Mouse (Mus musculus): ENCODE measurements around the gene Palld. TPM values are rescaled to one million over a fixed set of nuclear protein-coding genes. Genes with fewer than 3 reads are reported as not detected.

Gene Palld
- polyA plus RNA-seq, 1 experiment from 2014 or later, result 62.9 TPM

DNA sequence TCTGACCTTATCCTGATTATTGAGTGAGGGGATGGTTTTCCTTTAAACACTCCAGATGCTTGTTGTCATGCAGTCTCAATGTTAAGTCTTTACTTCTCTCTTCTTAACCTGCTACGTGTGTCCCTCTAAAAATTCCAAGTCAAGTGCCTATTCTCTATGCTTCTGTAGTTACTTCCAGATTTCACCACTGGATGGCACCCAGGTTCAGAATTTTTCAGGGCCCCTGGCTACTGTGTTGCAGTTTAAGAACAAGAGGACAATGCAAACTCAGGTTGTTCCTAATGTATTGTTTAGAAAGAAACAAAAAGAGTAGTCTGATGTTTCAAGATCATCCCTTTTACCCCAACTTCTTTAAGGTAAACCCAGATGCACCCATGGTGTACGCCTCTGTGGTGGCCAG is 8.4 kb downstream of the Palld start:
- H3K4me2 ChIP-seq (ENCODE audit: low read depth, severe bottlenecking), result no peak overlapping the region
- H3K27ac ChIP-seq (replicated peaks; ENCODE audit: low read depth, low read length), result no peak overlapping the region
- H3K4me3 ChIP-seq (ENCODE audit: low read depth, low read length), result no peak overlapping the region
- WGBS, result 64% methylated on average over 2 of the region's 2 CpGs
- no peak overlapping the region for H3K9ac ChIP-seq (ENCODE audit: low read length)
- H3K4me1 ChIP-seq (ENCODE audit: control insufficient read depth, insufficient read depth, low read length), result no peaks in the 10 kb centered on the region
- H3K36me3 ChIP-seq (ENCODE audit: control insufficient read depth, insufficient read depth, low read length), result no peaks in the 10 kb centered on the region
- DNase-seq (ENCODE audit: low spot score) (peak; percentile 74), ATAC-seq (ENCODE audit: insufficient number of reproducible peaks, low FRiP score, low TSS enrichment, low read depth) (no peak)
- no peaks in the 10 kb centered on the region for H3K9me3 ChIP-seq (ENCODE audit: control insufficient read depth, low read length)
- no peaks in the 10 kb centered on the region for H3K27me3 ChIP-seq (ENCODE audit: control insufficient read depth, insufficient read depth, low read length)

GRCm38 (mm10) chr8:61877607-61878006 is 24.9 kb downstream of the Palld start:
- no peak overlapping the region for H3K4me3 ChIP-seq (ENCODE audit: low read depth, low read length)
- no peak overlapping the region for H3K4me2 ChIP-seq (ENCODE audit: low read depth, severe bottlenecking)
- WGBS, result 65% methylated on average over 7 of the region's 7 CpGs
- H3K9ac ChIP-seq (ENCODE audit: low read length), result no peak overlapping the region
- no peaks in the 10 kb centered on the region for H3K27me3 ChIP-seq (ENCODE audit: control insufficient read depth, insufficient read depth, low read length)
- H3K36me3 ChIP-seq (ENCODE audit: control insufficient read depth, insufficient read depth, low read length), result no peaks in the 10 kb centered on the region
- H3K9me3 ChIP-seq (ENCODE audit: control insufficient read depth, low read length), result no peaks in the 10 kb centered on the region
- no peak overlapping the region for H3K27ac ChIP-seq (replicated peaks; ENCODE audit: low read depth, low read length)
- no peak for ATAC-seq (ENCODE audit: insufficient number of reproducible peaks, low FRiP score, low TSS enrichment, low read depth)
- H3K4me1 ChIP-seq (ENCODE audit: control insufficient read depth, insufficient read depth, low read length), result no peaks in the 10 kb centered on the region
- no peak for DNase-seq (ENCODE audit: low spot score)

- no peak overlapping the region for H3K27ac ChIP-seq (replicated peaks; ENCODE audit: low read depth, low read length)
- no peak overlapping the region for H3K4me2 ChIP-seq (ENCODE audit: low read depth, severe bottlenecking)
- WGBS, result 8% methylated on average over 5 of the region's 5 CpGs
- H3K36me3 ChIP-seq (ENCODE audit: control insufficient read depth, insufficient read depth, low read length), result no peaks in the 10 kb centered on the region
- no peak overlapping the region for H3K4me3 ChIP-seq (ENCODE audit: low read depth, low read length)
- no peaks in the 10 kb centered on the region for H3K4me1 ChIP-seq (ENCODE audit: control insufficient read depth, insufficient read depth, low read length)
- no peaks in the 10 kb centered on the region for H3K9me3 ChIP-seq (ENCODE audit: control insufficient read depth, low read length)
- no peaks in the 10 kb centered on the region for H3K27me3 ChIP-seq (ENCODE audit: control insufficient read depth, insufficient read depth, low read length)
- no peak for ATAC-seq (ENCODE audit: insufficient number of reproducible peaks, low FRiP score, low TSS enrichment, low read depth)
- no peak overlapping the region for H3K9ac ChIP-seq (ENCODE audit: low read length)
- DNase-seq (ENCODE audit: low spot score), result peak; percentile 62
Measured at GRCm38 (mm10) chr8:61875290-61875689, 27.2 kb downstream of the Palld start.

DNA sequence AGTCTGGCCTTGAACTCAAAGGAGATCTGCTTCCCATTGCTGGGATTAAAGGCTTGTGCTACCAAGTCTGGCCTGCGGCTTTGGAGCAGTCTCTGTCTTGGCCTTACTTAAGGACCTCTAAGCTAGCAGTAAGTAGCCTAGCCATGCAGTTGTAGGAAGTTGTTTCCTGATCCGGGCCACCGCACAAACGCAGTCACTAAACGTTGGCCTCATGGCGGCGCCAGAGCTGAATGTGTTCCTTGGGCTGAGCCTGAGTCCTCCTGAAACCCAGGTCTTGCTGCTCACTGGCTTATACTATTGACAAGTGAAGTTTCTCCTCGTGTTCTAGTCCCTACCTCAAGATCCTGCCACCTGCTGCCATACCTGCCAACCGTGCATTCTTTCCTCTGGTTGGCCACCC is 28.5 kb downstream of the Palld start:
- DNase-seq (ENCODE audit: low spot score) (peak; percentile 44), ATAC-seq (ENCODE audit: insufficient number of reproducible peaks, low FRiP score, low TSS enrichment, low read depth) (no peak)
- Histone ChIP-seq H3K4me3 (ENCODE audit: low read depth, low read length) (no peak overlapping the region), H3K9me3 (ENCODE audit: control insufficient read depth, low read length) (no peaks in the 10 kb centered on the region), H3K27me3 (ENCODE audit: control insufficient read depth, insufficient read depth, low read length) (no peaks in the 10 kb centered on the region), H3K4me1 (ENCODE audit: control insufficient read depth, insufficient read depth, low read length) (no peaks in the 10 kb centered on the region), H3K27ac (replicated peaks; ENCODE audit: low read depth, low read length) (no peak overlapping the region), H3K9ac (ENCODE audit: low read length) (no peak overlapping the region), H3K4me2 (ENCODE audit: low read depth, severe bottlenecking) (no peak overlapping the region), H3K36me3 (ENCODE audit: control insufficient read depth, insufficient read depth, low read length) (no peaks in the 10 kb centered on the region)
- 48% methylated on average over 9 of the region's 9 CpGs for WGBS

GRCm38 (mm10) chr8:61868481-61868880 is 34.0 kb downstream of the Palld start:
- Histone ChIP-seq H3K36me3 (ENCODE audit: control insufficient read depth, insufficient read depth, low read length) (no peaks in the 10 kb centered on the region), H3K27ac (replicated peaks; ENCODE audit: low read depth, low read length) (no peak overlapping the region), H3K4me1 (ENCODE audit: control insufficient read depth, insufficient read depth, low read length) (no peaks in the 10 kb centered on the region), H3K9ac (ENCODE audit: low read length) (no peak overlapping the region), H3K4me2 (ENCODE audit: low read depth, severe bottlenecking) (no peak overlapping the region), H3K9me3 (ENCODE audit: control insufficient read depth, low read length) (no peaks in the 10 kb centered on the region), H3K4me3 (ENCODE audit: low read depth, low read length) (no peak overlapping the region), H3K27me3 (ENCODE audit: control insufficient read depth, insufficient read depth, low read length) (no peaks in the 10 kb centered on the region)
- WGBS, result 88% methylated on average over 3 of the region's 3 CpGs
- DNase-seq (ENCODE audit: low spot score) (no peak), ATAC-seq (ENCODE audit: insufficient number of reproducible peaks, low FRiP score, low TSS enrichment, low read depth) (no peak)

- H3K4me3 ChIP-seq (ENCODE audit: low read depth, low read length), result no peak overlapping the region
- no peaks in the 10 kb centered on the region for H3K4me1 ChIP-seq (ENCODE audit: control insufficient read depth, insufficient read depth, low read length)
- DNase-seq (ENCODE audit: low spot score), result no peak
- H3K27ac ChIP-seq (replicated peaks; ENCODE audit: low read depth, low read length), result no peak overlapping the region
- no peak for ATAC-seq (ENCODE audit: insufficient number of reproducible peaks, low FRiP score, low TSS enrichment, low read depth)
- no peaks in the 10 kb centered on the region for H3K9me3 ChIP-seq (ENCODE audit: control insufficient read depth, low read length)
- no peaks in the 10 kb centered on the region for H3K36me3 ChIP-seq (ENCODE audit: control insufficient read depth, insufficient read depth, low read length)
- no peaks in the 10 kb centered on the region for H3K27me3 ChIP-seq (ENCODE audit: control insufficient read depth, insufficient read depth, low read length)
- no peak overlapping the region for H3K9ac ChIP-seq (ENCODE audit: low read length)
- 86% methylated on average over 1 of the region's 1 CpGs for WGBS
- H3K4me2 ChIP-seq (ENCODE audit: low read depth, severe bottlenecking), result no peak overlapping the region
Measured at GRCm38 (mm10) chr8:61866920-61867319, 35.6 kb downstream of the Palld start.

DNA sequence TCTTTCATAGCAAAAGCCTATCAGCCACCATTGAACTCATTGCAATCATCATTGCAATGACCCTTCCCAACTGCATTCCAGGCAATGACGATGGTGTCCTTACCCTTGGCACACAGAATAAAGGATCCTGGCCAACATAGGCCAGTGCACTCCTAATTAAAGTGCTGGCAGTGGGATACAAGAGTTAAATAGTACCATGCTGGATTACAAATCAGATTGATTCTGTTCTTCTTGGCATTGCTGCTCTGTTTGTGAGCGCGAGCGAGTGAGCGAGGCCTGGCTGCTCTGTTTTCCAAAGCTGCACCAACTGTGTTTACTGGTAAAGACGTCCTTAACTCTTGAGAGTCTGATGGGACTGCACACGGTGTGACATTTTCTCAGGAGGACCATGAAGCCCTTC is 37.1 kb downstream of the Palld start:
- Histone ChIP-seq H3K4me3 (ENCODE audit: low read depth, low read length) (no peak overlapping the region), H3K27ac (replicated peaks; ENCODE audit: low read depth, low read length) (no peak overlapping the region), H3K9me3 (ENCODE audit: control insufficient read depth, low read length) (no peaks in the 10 kb centered on the region), H3K4me1 (ENCODE audit: control insufficient read depth, insufficient read depth, low read length) (no peaks in the 10 kb centered on the region), H3K36me3 (ENCODE audit: control insufficient read depth, insufficient read depth, low read length) (no peaks in the 10 kb centered on the region), H3K27me3 (ENCODE audit: control insufficient read depth, insufficient read depth, low read length) (no peaks in the 10 kb centered on the region), H3K9ac (ENCODE audit: low read length) (no peak overlapping the region), H3K4me2 (ENCODE audit: low read depth, severe bottlenecking) (no peak overlapping the region)
- DNase-seq (ENCODE audit: low spot score) (no peak), ATAC-seq (ENCODE audit: insufficient number of reproducible peaks, low FRiP score, low TSS enrichment, low read depth) (no peak)
- WGBS, result 90% methylated on average over 7 of the region's 7 CpGs

GRCm38 (mm10) chr8:61851270-61851669 is 51.2 kb downstream of the Palld start:
- H3K9ac ChIP-seq (ENCODE audit: low read length), result no peak overlapping the region
- no peak for ATAC-seq (ENCODE audit: insufficient number of reproducible peaks, low FRiP score, low TSS enrichment, low read depth)
- no peak overlapping the region for H3K27ac ChIP-seq (replicated peaks; ENCODE audit: low read depth, low read length)
- H3K27me3 ChIP-seq (ENCODE audit: control insufficient read depth, insufficient read depth, low read length), result no peaks in the 10 kb centered on the region
- DNase-seq (ENCODE audit: low spot score), result no peak
- no peak overlapping the region for H3K4me2 ChIP-seq (ENCODE audit: low read depth, severe bottlenecking)
- no peaks in the 10 kb centered on the region for H3K4me1 ChIP-seq (ENCODE audit: control insufficient read depth, insufficient read depth, low read length)
- 67% methylated on average over 4 of the region's 4 CpGs for WGBS
- H3K36me3 ChIP-seq (ENCODE audit: control insufficient read depth, insufficient read depth, low read length), result no peaks in the 10 kb centered on the region
- no peak overlapping the region for H3K4me3 ChIP-seq (ENCODE audit: low read depth, low read length)
- no peaks in the 10 kb centered on the region for H3K9me3 ChIP-seq (ENCODE audit: control insufficient read depth, low read length)

DNA sequence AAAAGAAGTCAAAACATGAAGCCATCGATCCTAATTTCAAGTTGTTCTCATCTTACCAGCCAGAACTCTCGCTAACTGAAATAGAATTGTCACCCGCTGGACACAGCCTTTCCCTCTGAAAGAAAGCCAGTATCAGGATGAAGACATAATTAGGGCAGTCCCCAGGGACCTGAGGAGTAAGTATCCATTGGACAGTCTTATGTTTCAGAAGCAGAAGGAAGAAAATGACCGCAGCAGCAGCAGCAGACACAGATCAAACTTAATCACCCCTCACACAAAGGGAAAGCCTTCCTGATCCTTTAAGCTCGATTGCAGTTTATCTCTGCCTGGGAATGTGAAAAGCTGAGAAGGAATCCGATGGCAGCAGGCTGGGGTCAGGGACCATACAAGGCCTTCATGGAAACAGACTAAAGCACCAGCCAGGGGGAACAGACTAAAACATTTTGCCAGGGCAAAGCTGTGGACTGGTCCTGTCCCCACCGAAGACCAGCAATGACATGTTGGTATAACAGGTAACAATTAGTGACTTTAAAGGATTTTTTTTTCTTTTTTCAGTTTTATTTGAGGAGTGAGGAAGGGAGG is 53.8 kb downstream of the Palld start:
- H3K4me3 ChIP-seq (ENCODE audit: low read depth, low read length), result no peak overlapping the region
- 56% methylated on average over 7 of the region's 7 CpGs for WGBS
- no peak overlapping the region for H3K27ac ChIP-seq (replicated peaks; ENCODE audit: low read depth, low read length)
- H3K9me3 ChIP-seq (ENCODE audit: control insufficient read depth, low read length), result no peaks in the 10 kb centered on the region
- H3K9ac ChIP-seq (ENCODE audit: low read length), result no peak overlapping the region
- no peak for DNase-seq (ENCODE audit: low spot score)
- no peak overlapping the region for H3K4me2 ChIP-seq (ENCODE audit: low read depth, severe bottlenecking)
- H3K4me1 ChIP-seq (ENCODE audit: control insufficient read depth, insufficient read depth, low read length), result no peaks in the 10 kb centered on the region
- H3K27me3 ChIP-seq (ENCODE audit: control insufficient read depth, insufficient read depth, low read length), result no peaks in the 10 kb centered on the region
- H3K36me3 ChIP-seq (ENCODE audit: control insufficient read depth, insufficient read depth, low read length), result no peaks in the 10 kb centered on the region
- ATAC-seq (ENCODE audit: insufficient number of reproducible peaks, low FRiP score, low TSS enrichment, low read depth), result no peak

Measured in limb, embryonic 11.5 days (tissue).